Mouse (Mus musculus): ENCODE measurements around the gene Myl4.
A peak's percentile ranks its signal among the peaks of the same experiment; 100 is the strongest.
"Not testable (repeated sequence)": the region's sequence is repeated elsewhere in the genome, so short reads cannot be mapped to it uniquely, and the experiment has no call there.

Myl4 gene

DNA sequence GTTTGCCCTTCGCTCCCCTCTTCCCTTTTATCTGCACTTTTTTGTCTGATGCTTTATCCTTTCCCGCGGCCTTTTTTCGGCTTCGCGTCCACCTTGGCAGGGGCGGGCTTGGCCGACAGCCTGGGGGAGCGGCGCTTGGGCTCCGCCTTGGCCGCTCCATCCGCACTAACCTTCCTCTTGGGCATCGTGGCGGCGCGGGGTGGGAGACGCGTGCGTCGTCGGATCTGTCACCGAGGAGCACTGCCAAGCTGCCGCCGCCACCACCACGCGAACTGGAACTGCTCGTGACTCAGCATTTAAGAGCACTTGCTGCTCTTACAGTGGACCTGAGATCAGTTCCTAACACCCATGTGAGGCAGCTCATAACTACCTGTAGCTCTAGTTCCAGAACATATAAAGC, 20.9 kb downstream of the Myl4 start:
- not testable (repeated sequence) for DNase-seq (ENCODE audit: low read depth in 2 of 2, low spot score in 2 of 2)

DNA sequence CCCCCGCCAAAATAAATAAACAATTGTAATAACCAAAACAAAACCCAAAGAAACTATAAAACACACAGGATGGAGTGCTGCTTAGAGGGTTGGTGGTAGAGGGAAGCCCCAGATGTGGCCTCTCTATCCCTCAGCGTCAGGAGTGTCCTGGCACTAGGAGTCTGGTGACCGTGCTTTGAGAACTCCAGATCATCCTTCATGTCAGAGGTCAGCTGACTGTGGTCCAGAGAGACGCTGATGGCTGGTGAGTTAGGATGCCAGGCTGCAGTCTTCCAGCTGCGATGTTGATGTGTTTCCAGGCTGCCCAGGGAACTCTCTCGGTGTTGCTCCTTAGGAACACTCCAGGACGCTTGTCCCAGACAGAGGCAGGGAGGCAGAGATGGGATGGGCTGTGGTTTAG, 21.6 kb downstream of the Myl4 start:
- no peak for DNase-seq (ENCODE audit: low read depth in 2 of 2, low spot score in 2 of 2)

DNA sequence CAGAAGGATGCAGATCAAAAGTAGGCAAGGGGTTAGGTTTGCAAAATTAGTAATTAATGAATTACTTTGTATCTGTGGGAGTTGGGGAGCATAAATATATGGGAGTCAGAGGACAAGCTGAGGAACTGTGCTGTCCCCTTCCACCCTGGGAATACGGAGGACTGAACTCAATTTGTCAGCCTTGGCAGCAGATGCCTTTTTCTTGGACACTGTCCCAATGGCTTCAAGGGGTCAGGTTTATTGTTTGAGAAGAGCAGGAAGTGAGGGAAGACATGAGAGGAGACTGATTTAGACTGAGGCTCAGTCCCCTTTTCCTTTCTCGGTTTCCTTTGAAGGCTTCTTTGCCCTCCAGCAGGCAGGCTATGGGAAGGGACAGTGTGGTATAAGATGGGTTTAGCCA, 22.1 kb downstream of the Myl4 start:
- no peak for DNase-seq (ENCODE audit: low read depth in 2 of 2, low spot score in 2 of 2)

DNA sequence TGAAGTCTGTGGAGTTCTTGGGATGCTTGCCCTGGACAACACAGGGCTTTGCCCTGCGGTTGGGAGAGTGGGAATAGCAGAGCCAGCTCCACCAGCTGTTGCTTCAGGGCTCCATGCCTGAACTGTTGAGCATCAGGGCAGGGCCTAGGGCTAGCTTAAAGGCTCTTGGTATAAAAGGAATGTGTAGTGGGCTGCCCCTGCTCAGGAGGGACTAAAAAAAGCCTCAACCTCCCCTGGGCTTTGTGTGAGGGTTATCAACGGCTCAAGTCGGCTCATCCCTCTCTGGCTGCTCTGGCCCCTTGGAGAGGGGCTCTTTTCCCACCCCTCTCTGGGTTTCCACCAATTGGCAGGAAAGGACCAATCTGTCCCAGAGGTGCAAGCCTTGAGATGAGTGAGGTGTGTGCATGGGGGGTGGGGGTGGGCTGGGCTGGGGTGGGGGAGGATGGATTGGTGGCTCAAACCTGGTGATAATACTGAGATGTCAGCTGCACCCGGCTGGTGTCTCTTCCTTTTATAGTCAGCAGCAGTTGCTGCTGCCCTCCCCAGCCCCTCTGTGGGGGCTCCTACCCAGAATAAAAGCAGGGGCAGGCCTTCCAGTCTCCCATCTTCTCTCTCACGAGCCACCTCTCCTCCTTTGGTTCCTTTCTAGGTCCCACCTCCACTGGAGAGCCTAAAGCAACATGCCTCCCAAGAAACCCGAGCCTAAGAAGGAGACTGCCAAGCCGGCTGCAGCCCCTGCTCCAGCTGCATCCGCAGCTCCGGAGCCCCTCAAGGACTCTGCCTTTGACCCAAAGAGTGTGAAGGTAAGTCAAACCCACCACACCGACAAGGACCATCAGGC, 26.5 kb downstream of the Myl4 start:
- no peak for DNase-seq (ENCODE audit: low read depth in 2 of 2, low spot score in 2 of 2)

DNA sequence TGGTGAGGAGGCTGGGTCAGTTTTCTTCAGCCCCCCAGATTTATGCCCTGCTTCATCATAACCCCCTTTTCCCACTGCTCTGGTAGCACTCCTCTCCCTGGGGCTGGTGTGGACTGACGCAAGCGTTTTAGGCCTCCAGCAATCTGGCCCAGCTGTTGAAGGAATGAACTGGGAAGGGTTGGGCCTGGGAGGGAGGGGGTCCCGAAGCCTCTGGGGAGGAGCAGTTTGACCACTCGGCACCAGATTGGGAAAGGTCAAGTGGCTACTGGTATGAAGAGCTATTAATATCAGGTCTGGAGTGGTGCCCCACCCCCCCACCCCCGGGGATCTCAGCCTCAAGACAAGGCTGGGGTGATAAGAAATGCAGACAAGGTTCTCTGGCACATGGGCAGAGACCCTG, 27.6 kb downstream of the Myl4 start:
- no peak for DNase-seq (ENCODE audit: low read depth in 2 of 2, low spot score in 2 of 2)

DNA sequence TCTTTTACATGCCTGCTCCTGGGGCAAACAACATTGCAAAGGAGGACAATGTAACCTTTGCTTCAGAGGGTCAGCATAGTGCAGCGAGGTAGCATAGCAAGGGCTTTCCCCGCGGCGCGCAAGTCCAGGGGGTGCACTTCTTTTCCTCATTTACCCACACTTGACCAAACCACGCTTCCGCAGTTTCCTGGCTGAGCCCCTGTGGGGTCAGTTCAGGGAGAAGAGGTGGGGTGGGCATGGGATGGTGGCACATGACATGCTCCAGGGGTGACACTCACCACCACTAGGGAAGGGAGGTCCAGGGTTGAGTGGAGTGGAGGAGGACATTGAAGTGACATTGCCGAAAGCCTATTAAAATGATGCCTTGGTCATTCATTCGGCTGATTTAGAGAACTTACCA, 28.6 kb downstream of the Myl4 start:
- no peak for DNase-seq (ENCODE audit: low read depth in 2 of 2, low spot score in 2 of 2)

DNA sequence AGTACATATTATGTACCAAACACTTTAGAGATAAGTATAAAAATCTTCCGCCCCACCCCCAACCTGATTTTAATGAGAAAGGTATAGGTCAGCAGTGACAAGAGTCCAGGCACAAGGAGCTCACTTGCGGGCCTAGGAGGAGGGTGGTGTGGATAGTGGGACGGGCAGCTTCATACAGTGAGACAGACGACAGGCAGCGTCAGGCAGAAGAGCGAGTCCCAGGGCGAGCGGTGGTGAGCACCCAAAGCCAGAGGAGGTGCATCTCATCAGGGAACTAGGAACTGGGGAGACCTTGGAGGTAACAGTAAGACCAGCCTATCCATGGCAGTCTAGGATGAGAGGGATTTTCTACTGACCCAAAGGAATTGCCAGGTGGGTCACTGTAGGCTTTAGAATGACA, 29.1 kb downstream of the Myl4 start:
- no peak for DNase-seq (ENCODE audit: low read depth in 2 of 2, low spot score in 2 of 2)

DNA sequence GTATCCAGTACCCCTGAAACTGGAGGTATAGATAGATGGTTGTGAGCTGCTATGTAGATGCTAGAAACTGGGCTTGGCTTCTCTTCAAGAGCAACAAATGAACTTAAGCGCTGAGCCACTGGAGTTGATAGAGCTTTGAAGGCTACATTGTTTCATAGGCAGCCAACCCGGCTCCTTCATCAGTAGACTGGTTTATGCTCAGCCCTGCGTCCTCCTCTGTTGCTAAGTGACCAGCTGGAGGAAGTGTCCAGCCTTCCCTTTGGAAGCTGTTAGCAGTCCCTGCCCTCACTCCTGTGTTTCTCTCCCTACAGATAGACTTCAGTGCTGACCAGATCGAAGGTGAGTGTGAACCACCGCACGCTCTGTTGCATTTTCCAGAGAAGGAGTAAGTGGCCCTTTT, 29.6 kb downstream of the Myl4 start:
- no peak for DNase-seq (ENCODE audit: low read depth in 2 of 2, low spot score in 2 of 2)

DNA sequence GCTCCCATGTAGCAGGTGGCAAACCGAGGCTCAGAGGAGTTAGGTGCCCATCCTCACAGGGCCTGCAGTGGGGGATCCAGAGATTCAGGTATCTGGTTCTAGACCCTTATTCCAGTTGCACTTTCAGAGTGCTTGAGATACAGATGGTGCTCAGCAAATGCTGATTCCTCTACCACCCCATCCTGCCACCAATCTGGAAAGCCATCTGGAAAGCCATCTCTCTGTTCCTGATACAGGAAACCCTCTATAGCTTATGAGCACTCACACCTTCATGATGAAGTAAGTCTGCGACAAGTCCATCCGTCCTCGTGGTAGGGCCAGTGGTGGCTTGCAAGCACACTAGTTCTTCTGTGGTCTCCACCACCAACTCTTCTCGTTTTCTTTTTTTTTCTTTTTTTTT, 30.1 kb downstream of the Myl4 start:
- no peak for DNase-seq (ENCODE audit: low read depth in 2 of 2, low spot score in 2 of 2)

DNA sequence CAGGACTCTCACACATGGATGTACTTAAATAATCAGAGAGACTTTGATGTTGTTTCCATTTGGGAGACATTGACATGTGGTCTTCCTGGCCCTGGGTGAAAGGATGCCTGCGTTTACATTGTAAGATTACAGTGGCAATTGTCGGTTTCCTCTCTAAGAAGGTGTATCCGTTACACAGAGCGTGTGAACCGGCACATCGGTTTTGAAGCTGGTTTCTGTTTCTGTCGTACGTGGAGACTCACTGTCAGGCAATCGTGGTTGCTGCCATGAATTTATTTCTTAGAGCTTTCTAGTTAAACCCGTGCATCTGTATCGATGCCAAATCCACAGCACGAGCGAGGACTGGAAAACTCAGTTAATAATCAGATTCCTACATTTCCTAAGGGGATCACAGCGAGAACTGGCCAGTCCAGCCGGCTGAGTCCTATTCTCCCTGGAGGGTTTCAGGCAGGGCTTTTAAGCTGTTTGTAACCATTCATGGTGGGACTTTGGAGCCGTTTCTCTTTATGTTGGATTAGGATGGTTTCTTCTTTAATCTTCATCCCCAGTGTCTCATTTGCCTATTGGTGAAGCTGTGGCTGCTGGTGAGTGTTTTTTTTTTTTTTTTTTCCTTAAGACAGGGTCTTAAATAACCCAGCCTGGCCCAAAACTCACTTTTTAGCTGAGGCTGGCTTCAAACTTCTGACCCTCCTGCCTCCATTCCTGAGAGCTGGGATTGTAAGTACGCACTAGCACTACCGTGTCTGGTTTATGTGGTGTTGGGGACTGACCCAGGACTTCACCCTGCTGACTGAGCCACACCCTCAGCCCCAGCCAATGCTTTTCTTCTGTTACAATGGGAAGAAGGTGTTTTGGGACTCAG, 31.2 kb downstream of the Myl4 start:
- DNase-seq (ENCODE audit: low read depth in 2 of 2, low spot score in 2 of 2), result peak; percentile 21 to 54

DNA sequence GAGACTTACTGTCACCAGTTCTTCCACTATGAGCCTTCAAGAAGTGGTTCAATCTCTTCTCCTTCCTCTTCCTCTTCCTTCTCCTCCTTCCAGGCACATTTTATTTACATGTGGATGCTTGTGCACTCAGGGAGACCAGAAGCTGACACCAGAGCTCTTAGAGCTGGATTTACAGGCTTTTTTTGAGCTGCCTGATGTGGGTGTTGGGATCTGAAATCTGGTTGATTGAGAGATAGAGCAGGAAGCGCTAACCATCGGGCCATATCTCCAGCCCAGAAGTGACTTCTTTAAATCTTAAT, 31.8 kb downstream of the Myl4 start:
- DNase-seq (ENCODE audit: low read depth in 2 of 2, low spot score in 2 of 2), result no peak

DNA sequence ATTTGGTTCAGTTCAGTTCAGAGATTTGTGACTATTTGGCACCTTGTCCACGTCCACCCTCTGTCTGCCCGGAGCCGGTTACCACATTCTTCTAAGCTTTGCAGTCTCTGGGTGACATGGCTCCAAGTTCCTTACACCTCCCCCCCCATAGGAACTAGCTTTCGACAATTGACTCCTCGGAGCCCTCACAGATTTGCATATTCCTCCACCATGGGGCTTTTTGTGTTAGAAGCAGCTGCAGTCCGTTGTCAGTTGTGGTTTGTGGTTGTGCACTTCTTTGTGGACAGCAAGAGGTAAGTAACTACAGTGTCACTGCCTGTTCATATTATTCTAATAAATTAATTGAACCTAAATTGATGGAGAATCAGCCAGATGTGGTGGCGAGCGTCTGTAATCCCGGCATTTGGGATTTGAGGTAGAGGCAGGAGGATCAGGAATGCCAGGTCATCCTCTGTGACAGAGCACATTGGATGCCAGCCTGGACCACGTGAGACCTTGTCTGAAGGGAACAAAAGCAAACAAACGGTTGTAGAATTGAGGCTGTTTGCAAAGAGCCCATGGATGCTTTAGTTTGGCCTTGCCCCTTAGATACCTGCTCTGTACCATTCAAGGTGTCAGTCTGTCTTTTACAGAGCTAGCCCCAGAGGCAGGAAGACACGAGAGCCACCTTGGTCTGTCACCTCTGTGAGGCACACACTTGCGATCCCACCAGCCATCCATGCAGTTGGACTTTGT, 32.3 kb downstream of the Myl4 start:
- no peak for DNase-seq (ENCODE audit: low read depth in 2 of 2, low spot score in 2 of 2)

DNA sequence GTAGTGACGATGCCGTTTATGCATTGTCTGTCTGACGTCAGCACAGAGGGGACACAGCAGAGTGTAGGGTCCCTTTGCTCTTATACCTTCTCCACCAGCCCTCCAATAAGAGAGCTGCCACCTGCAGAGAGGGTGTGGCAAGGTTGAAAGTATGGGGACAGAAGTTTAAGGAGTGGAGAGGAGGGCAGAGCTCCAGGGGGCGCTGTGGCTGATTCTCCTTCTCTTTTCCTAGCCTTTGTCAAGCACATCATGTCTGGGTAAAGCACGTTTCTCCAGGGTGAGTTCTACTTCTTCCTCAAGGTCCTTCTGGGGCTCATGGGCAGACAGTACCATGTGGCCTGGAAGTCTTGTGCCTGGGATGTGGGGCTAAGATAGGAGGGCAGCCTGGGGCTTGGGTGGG, 35.0 kb downstream of the Myl4 start:
- no peak for DNase-seq (ENCODE audit: low read depth in 2 of 2, low spot score in 2 of 2)

DNA sequence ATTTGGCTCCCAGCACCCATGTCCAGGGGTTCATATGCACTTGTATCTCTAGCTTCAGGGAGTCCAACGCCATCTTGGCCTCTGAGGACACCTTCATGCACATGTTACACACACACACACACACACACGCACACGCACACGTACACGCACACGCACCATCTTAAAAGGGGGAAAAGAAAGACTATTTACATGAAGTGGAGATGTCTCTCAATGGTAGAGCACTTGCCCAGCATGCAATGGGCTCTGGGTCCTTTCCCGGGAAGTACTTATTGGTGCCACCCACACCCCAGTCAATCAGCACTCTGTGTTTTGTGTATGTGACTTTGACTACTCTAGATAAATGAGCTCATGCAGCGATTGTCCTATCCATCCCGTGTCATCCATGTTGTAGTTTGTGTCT, 37.4 kb downstream of the Myl4 start:
- DNase-seq (ENCODE audit: low read depth in 2 of 2, low spot score in 2 of 2), result no peak

DNA sequence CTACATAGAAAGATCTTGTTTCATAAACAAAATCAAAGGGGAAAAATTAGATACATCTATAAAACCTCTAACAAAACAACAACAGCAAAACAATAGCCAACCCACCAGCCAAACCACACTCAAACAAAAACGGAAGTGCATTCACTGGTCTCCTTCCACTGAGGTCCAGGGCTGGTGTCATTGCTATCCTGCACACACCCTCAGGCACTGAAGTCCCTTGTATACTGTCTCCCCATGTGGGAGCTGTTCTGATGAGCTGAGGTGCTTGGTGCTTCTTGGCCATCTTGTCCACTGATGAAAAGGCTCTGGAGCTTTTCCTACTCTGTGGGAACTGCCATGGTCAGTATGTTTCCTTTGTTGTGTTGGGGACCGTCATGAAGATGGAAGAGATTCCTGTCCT, 38.0 kb downstream of the Myl4 start:
- no peak for DNase-seq (ENCODE audit: low read depth in 2 of 2, low spot score in 2 of 2)

DNA sequence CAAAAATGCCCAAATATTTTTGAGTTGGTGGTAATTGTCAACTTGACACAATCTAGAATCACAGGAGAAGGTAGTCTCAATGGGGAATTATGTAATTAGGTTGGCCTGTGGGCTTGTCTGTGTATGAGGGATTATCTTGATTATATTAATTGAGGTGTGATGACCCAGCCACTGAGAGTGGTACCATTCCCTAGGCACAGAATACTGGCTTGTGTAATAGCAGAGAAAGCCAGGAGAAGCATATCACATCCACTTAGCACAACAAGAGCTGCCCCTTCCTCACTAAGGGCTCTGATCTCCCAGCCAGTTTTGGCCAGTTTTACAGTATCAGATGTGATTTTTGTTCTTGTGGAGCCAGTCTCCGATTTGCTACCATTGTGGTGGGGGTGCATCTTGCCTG, 39.1 kb downstream of the Myl4 start:
- no peak for DNase-seq (ENCODE audit: low read depth in 2 of 2, low spot score in 2 of 2)

DNA sequence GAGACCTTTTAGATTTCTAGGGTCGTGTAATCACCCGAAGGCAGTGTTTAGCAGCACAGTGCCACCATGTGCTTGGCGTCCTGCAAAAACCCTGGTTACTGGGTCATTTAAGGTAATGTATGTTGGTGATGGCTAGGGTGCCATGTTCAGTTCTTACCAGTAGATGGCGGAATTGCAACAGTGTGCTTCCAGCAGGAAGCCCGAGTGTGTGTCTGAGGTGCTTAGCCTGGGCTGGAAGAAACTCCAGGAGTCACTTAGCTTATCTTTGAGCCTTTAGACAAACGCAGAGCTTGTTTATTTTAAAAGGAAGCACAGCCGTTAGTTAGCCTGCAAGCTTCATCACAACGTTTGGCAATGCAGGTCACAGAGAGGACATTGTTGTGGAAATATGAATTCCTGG, 39.7 kb downstream of the Myl4 start:
- peak; percentile 71 to 81 for DNase-seq (ENCODE audit: low read depth in 2 of 2, low spot score in 2 of 2)

DNA sequence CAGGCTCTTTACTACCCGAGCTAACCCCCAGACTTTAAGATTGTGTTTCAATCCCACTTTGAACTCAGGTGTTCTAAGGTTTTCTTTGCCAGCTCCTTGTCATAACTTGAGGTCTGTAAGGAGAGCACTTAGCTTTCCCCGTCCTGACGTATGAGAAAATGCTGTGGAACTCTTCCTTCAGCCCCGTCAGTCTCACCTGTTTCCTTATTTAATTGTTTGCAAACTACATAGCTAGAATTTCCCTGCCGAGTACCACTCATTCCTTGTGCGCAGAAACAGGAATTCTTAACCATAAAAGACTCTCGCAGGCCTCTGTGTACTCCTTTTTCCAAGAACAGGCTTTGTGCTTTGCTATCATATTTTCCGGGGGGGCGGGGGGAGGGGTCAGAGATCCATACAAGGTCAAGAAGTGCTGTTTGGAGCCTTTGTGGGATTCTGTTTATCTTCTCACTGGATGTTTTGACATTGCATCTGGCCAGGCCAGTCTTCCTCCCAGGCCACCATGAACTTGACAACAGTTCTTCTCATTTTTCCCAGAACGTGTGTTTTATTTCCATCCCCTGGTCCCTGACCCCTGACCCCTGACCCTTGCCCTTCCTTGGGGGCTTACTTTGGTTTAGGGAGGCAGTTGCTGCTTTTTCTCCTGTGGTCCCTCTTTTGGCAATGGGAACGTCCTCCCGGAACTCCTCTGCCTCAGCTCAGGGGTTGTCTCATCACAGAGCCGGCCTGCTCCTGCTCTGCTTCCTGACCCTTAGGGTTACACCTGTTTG, 41.8 kb downstream of the Myl4 start:
- no peak for DNase-seq (ENCODE audit: low read depth in 2 of 2, low spot score in 2 of 2)

DNA sequence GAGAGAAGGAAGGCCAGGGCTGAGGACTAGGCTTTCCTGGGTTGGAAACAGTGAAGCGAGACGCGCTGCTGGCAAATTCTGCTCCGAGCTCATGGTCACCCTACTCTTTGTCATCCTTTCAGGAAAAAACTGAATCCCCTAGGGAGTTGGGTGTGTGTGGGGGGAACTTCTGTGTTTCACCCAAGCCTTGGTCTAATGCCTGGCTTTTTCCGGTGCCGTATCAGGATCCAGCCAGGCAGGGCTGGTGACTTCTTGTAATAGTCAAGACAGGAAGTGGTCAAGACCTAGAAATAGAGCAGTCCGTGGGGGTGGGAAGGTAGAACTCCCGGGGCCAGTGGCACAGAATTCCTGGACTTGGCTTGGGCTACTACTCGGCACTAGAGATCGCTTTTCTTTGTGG, 45.9 kb downstream of the Myl4 start:
- DNase-seq (ENCODE audit: low read depth in 2 of 2, low spot score in 2 of 2), result no peak

DNA sequence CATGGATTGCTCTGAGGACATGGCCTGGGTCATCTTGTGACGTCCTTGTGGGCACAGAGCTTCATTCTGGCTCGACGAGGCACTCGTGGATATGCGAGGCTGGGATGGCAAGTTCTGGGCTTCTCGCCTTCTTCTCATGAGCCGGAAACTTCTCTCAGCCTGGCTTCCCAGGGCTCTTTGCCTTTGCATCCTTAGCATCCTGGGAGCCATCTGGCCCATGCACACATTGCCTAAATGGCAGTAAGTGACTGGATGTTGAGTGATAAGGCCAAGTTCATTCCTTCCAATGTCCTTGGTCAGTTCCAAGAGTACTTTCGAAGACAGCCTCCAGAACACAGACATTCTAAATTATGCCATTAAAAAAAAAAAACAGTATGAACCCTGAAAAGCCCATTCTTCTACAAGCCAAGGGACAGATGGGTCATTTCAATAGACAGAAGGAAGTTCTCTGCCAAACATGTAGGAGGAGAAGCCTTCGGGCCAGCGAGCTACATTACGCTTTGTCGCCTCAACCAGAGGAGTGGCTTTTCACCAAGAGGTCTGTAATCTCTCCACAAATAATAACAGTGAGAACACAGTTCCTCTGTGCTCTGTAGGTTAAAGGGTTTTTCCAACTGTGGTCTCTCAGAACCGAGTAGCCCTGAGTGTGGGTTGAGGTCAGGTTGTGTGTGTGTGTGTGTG, 48.9 kb downstream of the Myl4 start:
- DNase-seq (ENCODE audit: low read depth in 2 of 2, low spot score in 2 of 2), result no peak

DNA sequence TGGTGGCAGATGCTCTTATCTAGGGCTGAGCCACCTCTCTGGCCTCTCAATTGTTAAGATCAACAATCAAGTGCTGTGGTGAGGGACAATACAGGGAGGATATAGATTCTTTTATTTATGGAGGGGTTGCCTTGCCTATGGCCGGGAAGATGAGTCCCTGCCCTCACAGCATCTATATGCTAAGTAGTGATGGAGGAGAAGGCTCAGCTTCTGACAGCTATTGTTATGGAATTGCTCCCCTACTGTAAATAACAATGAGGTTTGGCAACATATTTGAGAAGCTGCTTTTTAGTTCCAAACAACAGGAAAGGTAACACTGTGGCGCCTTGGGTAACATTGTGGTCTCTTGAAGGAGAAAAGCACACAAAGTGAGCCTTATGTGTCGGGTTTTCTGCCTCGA, 50.2 kb downstream of the Myl4 start:
- no peak for DNase-seq (ENCODE audit: low read depth in 2 of 2, low spot score in 2 of 2)

Measured in CD8-positive naive resting alpha-beta T cell, adult 2 months (primary cell).